Mouse (Mus musculus) retina, embryonic 14.5 days (tissue): ENCODE measurements around the gene Ms4a13.
"Not testable (repeated sequence)": the region's sequence is repeated elsewhere in the genome, so short reads cannot be mapped to it uniquely, and the experiment has no call there.

ENCODE experiments used
- DNase-seq: peaks from one replicate; pipeline ENCODE4 v3.0.0-alpha.2; 2015; ENCODE audit warnings: low spot score

The Ms4a13 gene

GRCm38 (mm10) chr19:11196546-11196945 lies at the start of gene Ms4a13:
Gene Ms4a13 (minus strand): TSS chr19:11196737.
- peak; percentile 1 for DNase-seq

- no peak for DNase-seq
These were observed 47.7 kb upstream of the Ms4a13 start for GRCm38 (mm10) chr19:11244230-11244629.

DNA sequence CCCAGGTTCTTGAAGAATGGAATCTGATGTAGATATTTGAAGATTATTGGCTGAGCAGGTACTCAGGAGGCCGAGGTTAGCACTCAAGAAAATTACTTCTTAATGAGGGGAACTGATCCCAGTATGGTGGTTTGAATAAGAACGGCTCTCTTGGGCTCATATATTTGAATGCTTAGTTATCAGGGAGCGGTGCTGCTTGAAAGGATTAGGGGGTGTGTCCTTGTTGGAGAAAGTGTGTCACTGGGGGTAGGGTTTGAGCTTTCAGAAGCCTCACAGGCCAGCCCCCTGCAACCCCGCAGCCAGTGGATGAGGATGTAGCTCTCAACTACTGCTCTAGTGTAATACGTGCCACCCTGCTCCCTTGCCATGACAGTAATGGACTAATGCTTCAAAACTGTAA lies 46.0 kb upstream of the Ms4a13 start:
- no peak for DNase-seq

DNA sequence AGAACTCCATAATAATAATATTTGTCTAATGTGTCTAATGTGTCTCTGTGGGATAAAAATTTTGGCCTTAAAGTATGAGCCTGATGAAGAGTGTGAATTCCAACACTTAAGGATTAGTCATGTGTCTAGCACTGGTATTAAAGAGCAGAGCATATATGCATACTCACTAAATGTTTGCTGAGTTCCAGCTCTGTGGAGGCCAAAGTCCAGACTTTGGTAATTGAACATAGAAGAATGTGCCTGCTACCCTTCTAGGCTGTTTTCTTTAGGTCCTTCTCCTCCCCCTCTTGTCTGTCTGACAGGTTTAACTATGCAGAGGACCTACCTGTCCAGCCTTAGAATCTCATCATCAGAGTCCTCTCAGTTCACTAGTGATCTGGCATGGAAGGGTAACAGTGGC lies 39.3 kb upstream of the Ms4a13 start:
- no peak for DNase-seq

GRCm38 (mm10) chr19:11234921-11235735 lies 38.6 kb upstream of the Ms4a13 start:
- no peak for DNase-seq

DNA sequence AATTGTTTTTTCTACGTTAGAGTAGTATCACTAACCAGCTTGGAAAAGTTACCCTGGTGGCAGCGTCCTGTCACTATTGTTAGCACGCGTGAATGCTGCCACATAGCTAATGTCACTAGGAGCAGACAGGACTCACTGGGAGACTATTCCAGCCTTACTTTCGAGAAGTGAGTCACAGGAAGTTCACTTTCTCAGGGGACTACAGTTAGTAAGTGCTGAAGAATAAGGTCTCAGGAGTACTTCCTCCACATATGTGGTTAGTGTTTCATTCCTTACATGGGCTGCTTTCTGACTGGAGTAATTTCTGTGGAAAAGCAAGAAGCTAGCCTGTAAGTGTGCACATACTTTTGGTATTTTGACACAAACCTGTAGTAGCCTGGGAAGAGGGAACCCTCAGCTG lies 37.7 kb upstream of the Ms4a13 start:
- peak; percentile 27 for DNase-seq

GRCm38 (mm10) chr19:11232348-11232747 lies 35.8 kb upstream of the Ms4a13 start, which contains the start of gene Ms4a12:
Gene Ms4a12 (minus strand): TSS chr19:11232448.
- no peak for DNase-seq

DNA sequence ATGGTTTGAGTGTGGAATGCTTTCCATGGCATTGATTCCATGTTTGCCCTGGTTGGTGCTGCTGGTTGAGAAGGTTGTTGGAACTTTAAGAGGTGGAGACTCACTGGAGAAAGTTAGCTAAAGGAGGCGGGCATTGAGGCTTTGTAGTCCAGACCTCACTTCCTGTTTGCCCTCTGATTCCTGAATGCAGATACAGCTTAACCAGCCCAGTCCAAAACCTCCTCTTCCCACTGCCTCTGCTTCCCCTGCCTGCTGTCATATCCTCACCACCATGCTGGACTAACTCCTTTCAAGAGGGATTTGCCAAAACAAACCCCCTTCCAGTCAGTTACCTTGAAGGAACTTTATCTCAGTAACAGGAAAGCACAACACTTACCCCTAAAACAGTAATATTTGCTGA lies 4.0 kb downstream of the Ms4a13 start:
- no peak for DNase-seq

- DNase-seq: peak; percentile 32
These were observed 12.4 kb downstream of the Ms4a13 start for GRCm38 (mm10) chr19:11184121-11184520.

- no peak for DNase-seq
These were observed 19.1 kb downstream of the Ms4a13 start for GRCm38 (mm10) chr19:11177464-11177863.

DNA sequence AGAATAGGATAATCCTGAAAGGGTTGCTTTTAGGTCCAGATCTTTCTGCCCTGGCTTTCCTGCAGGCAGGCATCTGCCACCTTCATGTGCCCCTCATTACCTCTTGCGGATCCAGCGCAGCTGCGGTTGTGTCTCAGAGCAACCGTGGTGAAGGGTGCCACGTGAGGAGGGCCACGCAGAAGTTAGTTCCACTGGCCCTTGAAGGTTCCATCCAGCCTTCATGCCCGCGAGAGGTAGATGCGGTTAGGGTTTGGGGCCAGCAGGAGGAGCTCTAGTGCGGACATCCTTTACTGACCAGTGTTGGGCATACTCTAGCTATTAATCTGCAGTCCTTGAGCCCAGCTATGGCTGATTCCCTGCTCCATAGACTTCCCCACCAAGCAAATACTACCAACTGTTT lies 31.4 kb downstream of the Ms4a13 start, which contains the start of gene 1700025F22Rik:
Gene 1700025F22Rik (minus strand): TSS at position 149 of the 400 bp plus-strand sequence.
- DNase-seq: no peak

DNA sequence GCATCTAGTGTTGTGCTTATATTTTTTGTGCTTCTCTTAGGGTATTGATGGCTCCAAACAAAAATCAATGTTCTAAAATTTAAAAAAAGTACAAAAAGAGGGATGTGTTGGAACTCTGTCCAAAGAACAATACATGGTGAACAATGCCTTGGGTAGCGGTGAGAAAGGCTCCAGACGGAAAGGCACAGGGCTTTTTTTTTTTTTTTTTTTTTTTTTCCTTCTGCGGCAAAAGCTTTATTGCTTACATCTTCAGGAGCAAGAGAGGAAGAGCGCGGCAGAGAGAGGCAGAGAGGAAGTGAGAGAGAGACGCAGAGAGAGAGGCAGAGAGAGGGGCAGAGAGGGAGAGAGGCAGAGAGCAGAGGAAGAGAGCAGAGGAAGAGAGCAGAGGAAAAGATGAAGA lies 38.6 kb downstream of the Ms4a13 start:
- not testable (repeated sequence) for DNase-seq

DNA sequence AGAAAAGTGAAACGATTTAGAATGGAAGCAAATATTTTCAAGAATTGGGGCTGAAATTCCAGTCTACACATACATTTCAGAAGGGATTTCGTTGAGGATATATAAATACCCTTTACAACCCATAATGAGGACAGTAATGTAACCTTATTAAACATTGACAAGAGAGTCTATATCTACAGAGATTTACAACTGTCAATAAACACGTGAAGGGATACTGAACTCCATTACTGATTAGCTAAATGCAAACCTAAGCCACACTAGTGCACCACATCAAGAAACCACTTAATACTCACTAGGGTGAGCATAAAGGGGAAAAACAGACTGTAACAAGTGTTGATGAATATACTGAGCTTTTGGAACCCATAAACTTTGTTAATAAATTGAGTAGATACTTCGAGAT lies 61.2 kb downstream of the Ms4a13 start:
- no peak for DNase-seq

DNA sequence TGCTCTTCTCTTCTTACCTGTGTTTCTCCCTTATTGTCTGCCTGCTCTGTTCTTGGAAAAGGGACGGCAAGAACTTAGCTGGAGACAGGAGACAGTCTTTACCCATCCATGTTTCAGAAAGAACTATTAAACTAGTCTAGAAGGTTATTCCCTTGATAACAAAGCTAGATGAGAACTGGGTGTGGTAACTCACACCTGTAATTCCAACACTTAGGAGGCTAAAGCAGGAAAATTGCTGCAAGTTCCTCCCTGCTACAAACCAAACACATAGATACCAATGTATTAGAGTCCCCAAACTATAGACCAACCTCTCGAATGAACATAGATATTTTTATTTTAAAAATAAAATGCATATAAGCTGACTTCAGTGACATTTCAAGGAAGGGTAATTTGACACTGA lies 61.7 kb downstream of the Ms4a13 start:
- no peak for DNase-seq

DNA sequence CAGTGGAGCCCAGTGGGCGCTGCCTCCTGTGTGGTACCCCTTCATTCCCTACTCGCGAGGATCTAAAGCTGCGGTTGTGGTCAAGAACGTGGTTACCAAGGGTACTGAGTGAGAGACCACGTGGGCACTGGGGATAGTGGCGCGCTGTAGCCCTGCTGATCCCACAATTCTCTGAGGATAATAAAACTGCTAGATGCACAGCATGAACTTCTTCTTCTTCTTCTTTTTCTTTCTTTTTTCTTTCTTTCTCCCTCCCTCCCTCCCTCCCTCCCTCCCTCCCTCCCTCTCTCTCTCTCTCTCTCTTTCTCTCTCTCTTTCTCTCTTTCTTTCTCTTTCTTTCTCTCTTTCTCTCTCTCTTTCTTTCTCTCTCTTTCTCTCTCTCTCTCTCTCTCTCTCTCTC lies 65.8 kb downstream of the Ms4a13 start, which contains the start of gene 1700017D01Rik:
Gene 1700017D01Rik (minus strand): TSS at position 101 of the 400 bp plus-strand sequence.
- DNase-seq: not testable (repeated sequence)

DNA sequence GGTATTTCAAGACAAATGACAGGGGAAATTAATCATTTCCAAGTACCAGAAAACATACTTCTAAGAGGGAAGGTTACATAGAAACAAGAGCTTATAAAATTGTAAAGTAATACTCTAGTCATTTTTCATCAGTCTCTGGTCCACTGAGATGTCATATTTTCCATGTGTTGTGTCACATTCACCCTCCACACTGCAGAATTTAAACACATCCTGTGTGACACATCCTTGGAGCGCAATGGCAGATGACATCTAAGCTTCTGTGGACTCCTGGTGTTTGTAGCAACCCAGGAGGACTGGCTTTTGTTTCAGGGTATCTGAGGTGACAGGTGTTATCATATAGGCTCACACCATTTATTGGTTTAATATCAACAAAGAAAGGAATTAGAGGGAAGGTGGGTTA lies 66.8 kb downstream of the Ms4a13 start:
- no peak for DNase-seq

DNA sequence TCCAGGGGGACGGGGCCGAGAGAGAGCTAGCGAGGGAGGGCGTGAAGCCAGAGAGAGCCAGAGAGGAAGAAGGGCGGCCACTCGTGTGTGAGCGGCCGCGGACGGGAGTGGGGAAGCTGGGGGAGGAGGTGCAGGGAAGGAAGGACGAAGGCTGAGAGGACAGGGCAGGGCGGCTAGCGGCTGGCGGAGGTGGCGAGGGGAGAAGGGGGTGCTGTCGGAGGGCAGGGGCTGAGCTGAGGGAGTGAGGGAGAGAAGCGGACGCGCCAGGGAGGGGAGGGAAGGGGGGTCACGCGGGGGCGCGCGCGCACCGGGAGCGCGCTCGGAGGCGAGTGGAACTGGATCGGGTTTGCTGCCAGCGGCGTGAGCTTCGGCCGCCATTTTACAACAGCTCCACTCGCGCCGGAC lies 75.5 kb downstream of the Ms4a13 start:
- DNase-seq: not testable (repeated sequence)
